Mouse (Mus musculus): ENCODE data around the gene Adtrp. TPM values are rescaled to one million over a fixed set of nuclear protein-coding genes. Genes with fewer than 3 reads are reported as not detected.

The Adtrp gene
- polyA plus RNA-seq (2014; fragmentation: Nextera tagmentation; extraction: Ambion mirVana) = not detected in 2 replicates

- WGBS = 84% methylated on average over 11 of the region's 11 CpGs
- H3K4me3 ChIP-seq (ENCODE audit: low read depth, low read length) = no peak within 1 kb of the TSS
These were observed at the start of gene Adtrp for GRCm38 (mm10) chr13:41847516-41848126. Gene Adtrp (minus strand): TSS chr13:41847684.

GRCm38 (mm10) chr13:41892016-41892415 lies 44.5 kb upstream of the Adtrp start:
- H3K9me3 ChIP-seq (ENCODE audit: control insufficient read depth, low read length) = no peaks in the 10 kb centered on the region
- no peak overlapping the region for H3K4me2 ChIP-seq (ENCODE audit: low read depth, severe bottlenecking)
- no peak for ATAC-seq (ENCODE audit: insufficient number of reproducible peaks, low FRiP score, low TSS enrichment, low read depth)
- H3K27ac ChIP-seq (replicated peaks; ENCODE audit: low read depth, low read length) = no peak overlapping the region
- 95% methylated on average over 12 of the region's 12 CpGs for WGBS
- DNase-seq (ENCODE audit: low spot score) = no peak
- H3K4me3 ChIP-seq (ENCODE audit: low read depth, low read length) = no peak overlapping the region
- H3K36me3 ChIP-seq (ENCODE audit: control insufficient read depth, insufficient read depth, low read length) = no peaks in the 10 kb centered on the region
- H3K9ac ChIP-seq (ENCODE audit: low read length) = no peak overlapping the region
- H3K4me1 ChIP-seq (ENCODE audit: control insufficient read depth, insufficient read depth, low read length) = no peaks in the 10 kb centered on the region
- H3K27me3 ChIP-seq (ENCODE audit: control insufficient read depth, insufficient read depth, low read length) = no peaks in the 10 kb centered on the region

More at GRCm38 (mm10) chr13:41847516-41848126, at the start of gene Adtrp:
- no peaks in the 10 kb centered on the region for H3K27me3 ChIP-seq (ENCODE audit: control insufficient read depth, insufficient read depth, low read length)
- no peaks in the 10 kb centered on the region for H3K4me1 ChIP-seq (ENCODE audit: control insufficient read depth, insufficient read depth, low read length)
- no peak within 1 kb of the TSS for H3K9ac ChIP-seq (ENCODE audit: low read length)
- no peaks in the 10 kb centered on the region for H3K36me3 ChIP-seq (ENCODE audit: control insufficient read depth, insufficient read depth, low read length)
- H3K4me2 ChIP-seq (ENCODE audit: low read depth, severe bottlenecking) = no peak within 1 kb of the TSS
- ATAC-seq (ENCODE audit: insufficient number of reproducible peaks, low FRiP score, low TSS enrichment, low read depth) (no peak), DNase-seq (ENCODE audit: low spot score) (no peak)
- no peak within 1 kb of the TSS for H3K27ac ChIP-seq (replicated peaks; ENCODE audit: low read depth, low read length)
- no peaks in the 10 kb centered on the region for H3K9me3 ChIP-seq (ENCODE audit: control insufficient read depth, low read length)

- H3K4me2 ChIP-seq (ENCODE audit: low read depth, severe bottlenecking) = no peak overlapping the region
- H3K36me3 ChIP-seq (ENCODE audit: control insufficient read depth, insufficient read depth, low read length) = no peaks in the 10 kb centered on the region
- ATAC-seq (ENCODE audit: insufficient number of reproducible peaks, low FRiP score, low TSS enrichment, low read depth) = no peak
- no peaks in the 10 kb centered on the region for H3K9me3 ChIP-seq (ENCODE audit: control insufficient read depth, low read length)
- DNase-seq (ENCODE audit: low spot score) = no peak
- H3K4me3 ChIP-seq (ENCODE audit: low read depth, low read length) = no peak overlapping the region
- H3K9ac ChIP-seq (ENCODE audit: low read length) = no peak overlapping the region
- no peaks in the 10 kb centered on the region for H3K27me3 ChIP-seq (ENCODE audit: control insufficient read depth, insufficient read depth, low read length)
- WGBS = 86% methylated on average over 4 of the region's 4 CpGs
- no peaks in the 10 kb centered on the region for H3K4me1 ChIP-seq (ENCODE audit: control insufficient read depth, insufficient read depth, low read length)
- H3K27ac ChIP-seq (replicated peaks; ENCODE audit: low read depth, low read length) = no peak overlapping the region
These were observed 43.1 kb upstream of the Adtrp start for GRCm38 (mm10) chr13:41890618-41891017.

GRCm38 (mm10) chr13:41890111-41890600 lies 42.7 kb upstream of the Adtrp start:
- no peaks in the 10 kb centered on the region for H3K27me3 ChIP-seq (ENCODE audit: control insufficient read depth, insufficient read depth, low read length)
- H3K36me3 ChIP-seq (ENCODE audit: control insufficient read depth, insufficient read depth, low read length) = no peaks in the 10 kb centered on the region
- no peak overlapping the region for H3K9ac ChIP-seq (ENCODE audit: low read length)
- no peak overlapping the region for H3K4me2 ChIP-seq (ENCODE audit: low read depth, severe bottlenecking)
- DNase-seq (ENCODE audit: low spot score) (no peak), ATAC-seq (ENCODE audit: insufficient number of reproducible peaks, low FRiP score, low TSS enrichment, low read depth) (no peak)
- no peak overlapping the region for H3K27ac ChIP-seq (replicated peaks; ENCODE audit: low read depth, low read length)
- no peaks in the 10 kb centered on the region for H3K4me1 ChIP-seq (ENCODE audit: control insufficient read depth, insufficient read depth, low read length)
- 86% methylated on average over 2 of the region's 2 CpGs for WGBS
- H3K4me3 ChIP-seq (ENCODE audit: low read depth, low read length) = no peak overlapping the region
- H3K9me3 ChIP-seq (ENCODE audit: control insufficient read depth, low read length) = no peaks in the 10 kb centered on the region

- Histone ChIP-seq H3K27me3 (ENCODE audit: control insufficient read depth, insufficient read depth, low read length) (no peaks in the 10 kb centered on the region), H3K9ac (ENCODE audit: low read length) (no peak overlapping the region), H3K9me3 (ENCODE audit: control insufficient read depth, low read length) (no peaks in the 10 kb centered on the region), H3K27ac (replicated peaks; ENCODE audit: low read depth, low read length) (no peak overlapping the region), H3K4me1 (ENCODE audit: control insufficient read depth, insufficient read depth, low read length) (no peaks in the 10 kb centered on the region), H3K36me3 (ENCODE audit: control insufficient read depth, insufficient read depth, low read length) (no peaks in the 10 kb centered on the region), H3K4me2 (ENCODE audit: low read depth, severe bottlenecking) (no peak overlapping the region), H3K4me3 (ENCODE audit: low read depth, low read length) (no peak overlapping the region)
- 72% methylated on average over 2 of the region's 2 CpGs for WGBS
- no peak for DNase-seq (ENCODE audit: low spot score)
- no peak for ATAC-seq (ENCODE audit: insufficient number of reproducible peaks, low FRiP score, low TSS enrichment, low read depth)
These were observed 41.2 kb upstream of the Adtrp start for GRCm38 (mm10) chr13:41888644-41889043.

GRCm38 (mm10) chr13:41886120-41886519 lies 38.6 kb upstream of the Adtrp start:
- Histone ChIP-seq H3K4me2 (ENCODE audit: low read depth, severe bottlenecking) (no peak overlapping the region), H3K36me3 (ENCODE audit: control insufficient read depth, insufficient read depth, low read length) (no peaks in the 10 kb centered on the region), H3K4me1 (ENCODE audit: control insufficient read depth, insufficient read depth, low read length) (no peaks in the 10 kb centered on the region), H3K9ac (ENCODE audit: low read length) (no peak overlapping the region), H3K4me3 (ENCODE audit: low read depth, low read length) (no peak overlapping the region), H3K27me3 (ENCODE audit: control insufficient read depth, insufficient read depth, low read length) (no peaks in the 10 kb centered on the region), H3K27ac (replicated peaks; ENCODE audit: low read depth, low read length) (no peak overlapping the region), H3K9me3 (ENCODE audit: control insufficient read depth, low read length) (no peaks in the 10 kb centered on the region)
- no peak for ATAC-seq (ENCODE audit: insufficient number of reproducible peaks, low FRiP score, low TSS enrichment, low read depth)
- DNase-seq (ENCODE audit: low spot score) = no peak
- 91% methylated on average over 4 of the region's 4 CpGs for WGBS

- DNase-seq (ENCODE audit: low spot score) = no peak
- Histone ChIP-seq H3K36me3 (ENCODE audit: control insufficient read depth, insufficient read depth, low read length) (no peaks in the 10 kb centered on the region), H3K4me3 (ENCODE audit: low read depth, low read length) (no peak overlapping the region), H3K9me3 (ENCODE audit: control insufficient read depth, low read length) (no peaks in the 10 kb centered on the region), H3K27me3 (ENCODE audit: control insufficient read depth, insufficient read depth, low read length) (no peaks in the 10 kb centered on the region), H3K27ac (replicated peaks; ENCODE audit: low read depth, low read length) (no peak overlapping the region), H3K4me1 (ENCODE audit: control insufficient read depth, insufficient read depth, low read length) (no peaks in the 10 kb centered on the region), H3K9ac (ENCODE audit: low read length) (no peak overlapping the region), H3K4me2 (ENCODE audit: low read depth, severe bottlenecking) (no peak overlapping the region)
- 84% methylated on average over 4 of the region's 4 CpGs for WGBS
- no peak for ATAC-seq (ENCODE audit: insufficient number of reproducible peaks, low FRiP score, low TSS enrichment, low read depth)
These were observed 36.3 kb upstream of the Adtrp start for GRCm38 (mm10) chr13:41883665-41884291.

- Histone ChIP-seq H3K4me1 (ENCODE audit: control insufficient read depth, insufficient read depth, low read length) (no peaks in the 10 kb centered on the region), H3K4me2 (ENCODE audit: low read depth, severe bottlenecking) (no peak overlapping the region), H3K27ac (replicated peaks; ENCODE audit: low read depth, low read length) (no peak overlapping the region), H3K9ac (ENCODE audit: low read length) (no peak overlapping the region), H3K9me3 (ENCODE audit: control insufficient read depth, low read length) (no peaks in the 10 kb centered on the region), H3K27me3 (ENCODE audit: control insufficient read depth, insufficient read depth, low read length) (no peaks in the 10 kb centered on the region), H3K4me3 (ENCODE audit: low read depth, low read length) (no peak overlapping the region), H3K36me3 (ENCODE audit: control insufficient read depth, insufficient read depth, low read length) (no peaks in the 10 kb centered on the region)
- 82% methylated on average over 2 of the region's 2 CpGs for WGBS
- no peak for DNase-seq (ENCODE audit: low spot score)
- ATAC-seq (ENCODE audit: insufficient number of reproducible peaks, low FRiP score, low TSS enrichment, low read depth) = no peak
These were observed 33.7 kb upstream of the Adtrp start for GRCm38 (mm10) chr13:41881201-41881600.

Measured in limb, embryonic 11.5 days (tissue).